Comparison of ENCODE assay signal across 13 mouse cellular contexts in genomic region chr9:121393104-121393503, GRCm38 (mm10).
DNase-seq lines count a peak whose midpoint lies in the region; ATAC-seq and TF ChIP-seq lines count a peak whose summit lies in the region.
"Had no signal": no experiment of that assay in that cellular context is flagged by ENCODE, and none has a peak within 500 bp of the region (broad histone marks: within the 10 kb centered on the region; RNA-seq: fewer than 3 reads in every experiment).

No protein-coding gene starts in this region.

- DNase-seq in cerebellum, adult 2 months: no peak
- DNase-seq in cerebellum, adult 18-20 months: no peak
- DNase-seq in left cerebral cortex, adult 2 months (ENCODE audit: extremely low spot score in 1 of 2, low spot score in 2 of 2): no peak
- DNase-seq in left cerebral cortex, adult 8-10 months (ENCODE audit: low spot score in 2 of 2): no peak
- DNase-seq in layer of hippocampus, adult 9-10 months (ENCODE audit: low spot score): no peak
- no peak for DNase-seq in adrenal gland, adult (ENCODE audit: inconsistent age in 2 of 2, low spot score in 1 of 2)

- peak; percentile 58; the same call in 1 of the 2 replicates for ATAC-seq in erythroblast, adult 5-6 weeks (replicated peaks; ENCODE audit: low FRiP score, poor library complexity, severe bottlenecking)

- no peaks in the 10 kb centered on the region for H3K36me3 ChIP-seq in ES-Bruce4 (ENCODE audit: control insufficient read depth, insufficient read depth, low read length, poor library complexity, severe bottlenecking)

- H3K4me3 ChIP-seq in cerebellum, adult 2 months (replicated peaks; ENCODE audit: insufficient read depth, low read depth, low read length): no peak overlapping the region
- H3K4me3 ChIP-seq in left cerebral cortex, adult 2 months: no peak overlapping the region
- no peak overlapping the region for H3K4me3 ChIP-seq in ES-Bruce4 (ENCODE audit: low read depth, low read length)
- H3K4me3 ChIP-seq: embryonic facial prominence, embryonic 15.5 days; heart, embryonic 13.5 days; hindbrain, embryonic 15.5 days; liver, embryonic 15.5 days; midbrain, embryonic 12.5 days had no signal

- no peaks in the 10 kb centered on the region for H3K27me3 ChIP-seq in cerebellum, adult 2 months (ENCODE audit: control insufficient read depth, insufficient read depth, low read length)
- no peaks in the 10 kb centered on the region for H3K27me3 ChIP-seq in ES-Bruce4 (ENCODE audit: control insufficient read depth, insufficient read depth, low read length, poor library complexity, severe bottlenecking)
- H3K27me3 ChIP-seq: embryonic facial prominence, embryonic 15.5 days; heart, embryonic 13.5 days; hindbrain, embryonic 15.5 days; liver, embryonic 15.5 days; midbrain, embryonic 12.5 days had no signal

- no peak overlapping the region for H3K27ac ChIP-seq in cerebellum, adult 2 months (ENCODE audit: insufficient read depth, low read length)
- H3K27ac ChIP-seq in left cerebral cortex, adult 2 months: no peak overlapping the region
- H3K27ac ChIP-seq in ES-Bruce4 (ENCODE audit: insufficient read depth, low read length): no peak overlapping the region
- H3K27ac ChIP-seq: embryonic facial prominence, embryonic 15.5 days; heart, embryonic 13.5 days; hindbrain, embryonic 15.5 days; liver, embryonic 15.5 days; midbrain, embryonic 12.5 days had no signal

- H3K9me3 ChIP-seq in ES-Bruce4 (replicated peaks; ENCODE audit: control insufficient read depth, insufficient read depth, low read length, poor library complexity, severe bottlenecking): no peaks in the 10 kb centered on the region
- H3K9me3 ChIP-seq: embryonic facial prominence, embryonic 15.5 days; hindbrain, embryonic 15.5 days; liver, embryonic 15.5 days; midbrain, embryonic 12.5 days had no signal

- WGBS in cerebellum, adult 2 months: 95% methylated on average over 4 of the region's 4 CpGs

- TF ChIP-seq CTCF in cerebellum, adult 2 months (IDR thresholded peaks at IDR 0.05; ENCODE audit: borderline replicate concordance, insufficient read depth, low read depth, low read length): peak; percentile 50; the same call in 1 of the 2 replicates
- TF ChIP-seq CTCF in left cerebral cortex, adult 2 months (IDR thresholded peaks at IDR 0.05): peak; percentile 40
- peak; percentile 57 for TF ChIP-seq CTCF in ES-Bruce4 (IDR thresholded peaks at IDR 0.05; ENCODE audit: low read depth, low read length)

- no peak overlapping the region for H3K9ac ChIP-seq in ES-Bruce4 (ENCODE audit: low read depth, poor library complexity, severe bottlenecking)
- H3K9ac ChIP-seq: embryonic facial prominence, embryonic 15.5 days; heart, embryonic 13.5 days; hindbrain, embryonic 15.5 days; liver, embryonic 15.5 days; midbrain, embryonic 12.5 days had no signal

- intact Hi-C loops in left cerebral cortex, adult 2 months (cut with DNase I): loop anchor here (2.0 kb wide), 1 partner anchor 52 kb away; no protein-coding TSS in a partner anchor

- no peak for TF ChIP-seq EP300 in ES-Bruce4 (IDR thresholded peaks at IDR 0.05; ENCODE audit: insufficient read depth, low read depth, low read length)

- H3K4me1 ChIP-seq in cerebellum, adult 2 months (ENCODE audit: control insufficient read depth, insufficient read depth, low read length): peaks cover 31% of the 10 kb centered on the region
- no peaks in the 10 kb centered on the region for H3K4me1 ChIP-seq in ES-Bruce4 (ENCODE audit: control insufficient read depth, insufficient read depth, low read length)
- H3K4me1 ChIP-seq: liver, embryonic 15.5 days had no signal

- no peak for TF ChIP-seq POLR2A in cerebellum, adult 2 months (IDR thresholded peaks at IDR 0.05; ENCODE audit: borderline replicate concordance, insufficient read depth, low read length)
- no peak for TF ChIP-seq POLR2A in ES-Bruce4 (IDR thresholded peaks at IDR 0.05; ENCODE audit: insufficient read depth, low read length)
